Mouse (Mus musculus) frontal cortex, postnatal 10 days (tissue): ENCODE measurements around the gene Gm49369.
"Not testable (repeated sequence)": the region's sequence is repeated elsewhere in the genome, so short reads cannot be mapped to it uniquely, and the experiment has no call there.

Experiments
- DNase-seq, 2 experiments: peaks; one replicate each; pipeline ENCODE4 v3.0.0; 2022; ENCODE audit warnings: low spot score in 2 of 2, mixed read lengths in 1 of 2

Gm49369 gene

DNA sequence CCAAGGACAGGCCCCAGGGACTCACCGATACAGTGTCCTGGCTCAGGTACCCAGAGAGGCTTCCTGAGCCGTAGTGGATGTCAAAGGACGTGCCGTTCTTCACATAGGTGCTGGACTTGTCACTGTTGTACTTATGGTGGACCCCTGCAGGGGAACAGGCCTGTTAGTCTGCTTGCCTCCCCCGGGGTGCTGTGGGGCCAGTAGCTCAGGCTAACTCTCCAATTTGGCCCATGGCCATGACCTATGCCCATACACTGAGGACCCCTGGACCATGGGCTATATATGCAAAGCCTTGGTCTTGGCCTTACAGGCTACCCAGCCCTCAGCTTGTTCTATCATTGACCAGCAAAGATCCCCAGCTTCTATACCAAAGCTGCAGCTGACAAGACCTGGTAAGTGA lies at the start of gene Gm49369:
Gene Gm49369, minus strand, starts transcription at position 101 of the 400 bp plus-strand sequence.
- no peak for DNase-seq

DNA sequence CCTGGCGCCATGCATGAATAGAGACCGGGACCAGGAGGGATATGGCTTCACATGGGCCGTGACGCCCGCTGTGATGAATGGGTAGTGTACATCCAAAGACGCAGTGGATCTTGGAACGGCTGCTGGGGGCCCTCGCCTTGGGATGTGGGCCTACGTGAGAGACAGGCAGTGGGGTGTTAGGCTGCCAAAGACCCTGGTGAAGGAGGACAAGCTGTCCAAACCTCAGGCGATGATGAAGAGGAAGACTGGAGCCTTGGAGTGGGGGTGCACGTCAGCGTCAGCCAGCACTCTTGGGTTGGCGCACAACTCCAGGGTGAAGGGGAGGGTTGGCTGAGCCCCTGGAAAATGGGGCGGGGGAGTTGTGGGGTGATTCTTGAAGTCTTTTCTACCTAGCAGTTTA lies 48.6 kb upstream of the Gm49369 start:
- no peak for DNase-seq

GRCm38 (mm10) chr7:142430160-142430678 lies 47.8 kb upstream of the Gm49369 start:
- DNase-seq = peak in 1 of 2 experiments; percentile 64

GRCm38 (mm10) chr7:142428213-142428612 lies 45.7 kb upstream of the Gm49369 start:
- DNase-seq = no peak

DNA sequence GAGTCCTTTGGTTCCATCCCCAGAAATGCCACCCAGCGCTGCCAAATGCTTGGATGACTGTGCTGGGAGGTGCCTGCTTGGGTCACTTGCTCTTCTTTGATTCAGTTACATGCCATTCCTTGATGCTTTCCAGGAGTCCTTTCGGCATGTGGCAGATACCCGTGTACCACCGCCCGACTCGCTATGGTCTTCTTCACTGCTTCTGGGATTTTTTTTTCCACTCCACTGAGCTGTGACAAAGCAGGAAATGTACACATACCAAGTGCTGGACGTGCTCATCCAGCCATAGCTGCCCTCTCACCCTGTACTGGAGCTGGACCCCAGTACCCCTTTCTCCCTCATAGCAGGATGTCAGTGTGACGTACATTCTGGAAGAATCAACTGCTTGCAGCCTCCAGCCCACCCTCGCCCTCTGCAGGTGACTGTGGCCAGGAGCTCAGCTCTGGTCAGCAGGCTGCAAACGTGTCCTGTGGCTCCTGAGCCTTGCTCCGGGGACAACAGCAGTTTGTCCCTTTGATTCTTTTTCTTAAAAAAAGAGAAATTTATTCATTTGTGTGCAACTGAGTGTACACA lies 43.3 kb upstream of the Gm49369 start:
- DNase-seq = no peak

DNA sequence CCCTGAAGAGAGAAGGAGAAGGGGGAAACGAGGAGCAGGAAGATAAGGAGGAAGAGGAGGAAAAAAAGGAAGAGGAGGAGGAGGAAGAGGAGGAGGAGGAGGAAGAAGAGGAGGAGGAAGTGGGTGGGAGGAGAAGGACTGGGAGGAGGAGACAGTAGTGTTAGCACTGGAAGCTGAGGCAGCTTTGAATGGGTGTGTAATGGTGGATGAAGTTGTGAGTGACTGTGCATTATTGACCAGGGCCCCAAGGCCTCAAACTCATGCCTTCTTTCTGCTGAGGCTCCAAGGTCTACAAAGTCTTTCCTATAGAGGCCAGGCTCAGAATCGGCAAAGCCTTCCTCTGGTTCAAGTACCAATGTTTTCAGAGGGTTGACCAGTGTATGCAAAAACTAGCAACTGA lies 39.4 kb upstream of the Gm49369 start:
- DNase-seq = no peak

DNA sequence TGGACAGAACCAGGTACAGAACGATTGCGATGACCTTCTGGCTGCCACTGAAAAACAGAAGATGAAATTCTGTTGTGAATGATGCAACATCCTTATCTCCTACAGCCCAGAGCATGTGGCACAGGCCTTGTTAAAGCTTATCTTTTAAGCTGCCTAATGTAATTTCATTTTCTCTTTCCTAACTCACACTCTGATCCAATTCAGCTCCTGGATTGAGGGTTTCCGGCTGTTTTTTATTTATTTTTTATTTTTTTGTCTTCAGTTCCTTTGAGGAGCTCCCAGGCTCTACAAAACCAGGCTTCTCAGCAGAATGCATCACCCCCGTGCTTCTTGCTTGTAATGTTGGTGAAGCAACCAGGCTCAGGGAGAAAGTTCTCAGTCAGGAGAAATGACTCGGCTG lies 37.4 kb upstream of the Gm49369 start:
- no peak for DNase-seq

GRCm38 (mm10) chr7:142418679-142419078 lies 36.2 kb upstream of the Gm49369 start:
- DNase-seq = no peak

- no peak for DNase-seq
Measured at GRCm38 (mm10) chr7:142418027-142418426, 35.6 kb upstream of the Gm49369 start.

DNA sequence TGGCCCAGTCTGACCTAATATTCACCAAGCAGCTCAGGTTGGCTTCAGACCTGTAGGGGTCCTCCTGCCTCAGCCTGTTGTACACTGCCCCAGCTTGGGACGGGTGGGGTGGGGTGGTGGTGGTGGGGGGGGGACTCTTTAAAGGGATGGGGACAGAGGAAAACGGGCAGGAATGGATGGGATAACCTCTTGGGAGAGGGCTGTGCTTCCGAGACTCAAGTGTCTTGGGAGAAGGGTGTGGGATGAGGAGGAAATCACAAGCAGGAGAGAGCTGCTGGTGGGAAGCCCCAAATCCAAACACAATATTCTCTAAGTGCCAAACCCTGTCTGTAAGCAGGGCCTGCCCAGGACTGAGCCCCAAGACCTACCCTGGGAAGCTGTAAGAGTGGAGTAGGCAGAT lies 33.8 kb upstream of the Gm49369 start:
- DNase-seq = no peak

DNA sequence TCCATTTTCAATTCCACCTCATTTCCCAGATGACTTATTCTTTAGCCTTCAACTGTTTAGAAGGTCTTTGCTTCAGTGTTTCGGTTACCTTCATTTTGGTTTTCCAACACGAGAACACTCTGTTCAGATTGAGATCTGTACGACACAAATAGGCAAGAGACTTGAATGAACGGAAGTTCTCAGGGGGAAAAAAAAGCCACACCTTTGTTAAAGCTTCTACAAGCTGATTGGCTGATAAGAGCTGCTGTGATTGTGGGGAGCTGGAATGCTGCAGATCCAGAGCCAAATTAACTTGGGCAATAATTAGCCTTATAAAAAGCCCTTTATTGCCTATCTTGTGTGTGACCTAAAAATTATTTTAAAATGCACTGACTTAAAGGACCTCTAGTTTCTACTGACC lies 32.8 kb upstream of the Gm49369 start:
- DNase-seq = no peak

- no peak for DNase-seq
Measured at GRCm38 (mm10) chr7:142413285-142413684, 30.8 kb upstream of the Gm49369 start.

DNA sequence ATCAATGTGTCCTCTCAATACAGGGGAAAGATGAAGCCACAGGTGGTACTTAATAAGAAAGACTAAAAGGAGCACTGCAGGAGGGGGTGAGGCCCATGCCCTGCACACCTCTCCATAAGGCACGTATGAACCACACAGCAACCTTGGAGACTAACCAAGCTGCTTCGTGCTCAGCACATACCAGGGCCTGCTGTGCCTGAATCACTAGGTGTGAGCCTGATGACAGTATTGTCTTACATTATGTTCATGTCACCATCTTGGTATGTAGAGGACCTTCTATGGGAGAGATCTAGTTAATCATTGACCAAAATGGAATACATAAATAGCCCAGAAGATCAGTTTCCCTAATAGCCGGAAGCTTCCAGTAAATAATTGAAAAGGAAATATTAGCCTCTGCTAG lies 27.1 kb upstream of the Gm49369 start:
- DNase-seq = no peak

DNA sequence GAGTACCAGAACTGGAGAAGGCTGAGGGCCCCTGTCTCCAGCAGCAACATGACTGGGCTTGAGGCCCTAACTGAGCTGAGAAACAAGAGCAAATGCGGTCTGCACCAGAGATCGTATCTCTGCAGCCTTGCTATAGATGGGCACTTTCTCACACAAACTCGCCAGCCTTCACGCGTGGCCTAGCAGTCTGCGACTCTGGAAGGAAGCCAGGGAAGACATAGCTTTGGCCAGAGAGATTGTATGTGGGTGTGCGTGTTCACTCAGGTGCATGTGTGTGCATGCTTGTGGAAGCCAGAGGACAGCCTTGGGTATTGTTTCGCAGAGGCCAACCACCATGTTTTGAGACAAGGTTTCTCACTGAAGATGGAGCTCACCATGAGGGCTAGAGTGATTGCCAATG lies 26.2 kb upstream of the Gm49369 start:
- no peak for DNase-seq

GRCm38 (mm10) chr7:142407935-142408334 lies 25.5 kb upstream of the Gm49369 start:
- no peak for DNase-seq

GRCm38 (mm10) chr7:142405134-142405533 lies 22.7 kb upstream of the Gm49369 start:
- DNase-seq = not testable (repeated sequence)

GRCm38 (mm10) chr7:142403591-142403990 lies 21.1 kb upstream of the Gm49369 start:
- no peak for DNase-seq

- no peak for DNase-seq
Measured at GRCm38 (mm10) chr7:142400750-142401142, 18.3 kb upstream of the Gm49369 start.

GRCm38 (mm10) chr7:142400112-142400749 lies 17.8 kb upstream of the Gm49369 start:
- peak in 1 of 2 experiments; percentile 45 for DNase-seq

GRCm38 (mm10) chr7:142399250-142399649 lies 16.8 kb upstream of the Gm49369 start:
- no peak for DNase-seq

GRCm38 (mm10) chr7:142398052-142398451 lies 15.6 kb upstream of the Gm49369 start:
- DNase-seq = no peak

DNA sequence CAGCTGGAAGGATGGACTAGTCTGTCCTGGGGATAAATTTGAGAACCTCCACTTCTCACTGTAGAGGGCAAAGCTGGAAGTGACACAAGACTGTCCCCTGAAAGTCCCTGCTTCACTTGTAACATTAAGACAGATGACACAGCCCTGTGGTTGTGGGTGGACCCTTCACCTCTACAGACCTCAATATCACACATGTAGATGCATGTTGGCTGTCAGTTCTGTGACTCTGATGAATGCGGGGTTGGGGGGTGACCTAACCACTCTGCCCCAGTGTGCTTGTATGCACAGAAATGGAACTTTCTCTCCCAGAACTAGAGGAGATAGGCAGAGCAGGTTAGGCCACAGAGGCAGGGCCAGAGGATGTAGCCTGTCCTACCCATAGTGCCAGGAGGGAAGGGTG lies 14.1 kb upstream of the Gm49369 start:
- DNase-seq = no peak

DNA sequence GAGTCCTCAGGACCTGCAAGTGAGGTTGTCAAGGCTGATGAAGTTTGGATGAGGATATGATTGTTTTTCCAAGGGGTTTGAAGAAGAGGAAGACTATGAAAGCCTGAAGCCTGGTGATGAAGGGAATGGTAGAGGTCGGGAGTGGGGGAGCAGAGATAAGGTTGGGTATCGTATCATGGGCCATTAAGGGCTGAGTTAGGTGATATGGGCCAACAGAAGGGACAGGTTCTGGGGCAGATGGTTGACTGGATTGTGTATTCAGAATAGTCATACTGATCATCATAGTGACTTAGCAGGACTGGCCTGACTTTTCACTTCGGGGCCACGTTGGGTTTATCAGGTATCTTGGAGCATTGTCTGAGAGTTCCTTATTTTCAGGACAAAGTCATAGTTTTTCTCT lies 13.0 kb upstream of the Gm49369 start:
- DNase-seq = no peak
